Mouse (Mus musculus) embryo, embryonic 10.5 days (tissue): ENCODE results near the gene Bglap3.
"Not testable (repeated sequence)": the region's sequence is repeated elsewhere in the genome, so short reads cannot be mapped to it uniquely, and the experiment has no call there.

Source experiments
- DNase-seq: peaks from one replicate; pipeline ENCODE4 v3.0.0-alpha.2; 2015; ENCODE audit warnings: low spot score

Bglap3 gene

DNA sequence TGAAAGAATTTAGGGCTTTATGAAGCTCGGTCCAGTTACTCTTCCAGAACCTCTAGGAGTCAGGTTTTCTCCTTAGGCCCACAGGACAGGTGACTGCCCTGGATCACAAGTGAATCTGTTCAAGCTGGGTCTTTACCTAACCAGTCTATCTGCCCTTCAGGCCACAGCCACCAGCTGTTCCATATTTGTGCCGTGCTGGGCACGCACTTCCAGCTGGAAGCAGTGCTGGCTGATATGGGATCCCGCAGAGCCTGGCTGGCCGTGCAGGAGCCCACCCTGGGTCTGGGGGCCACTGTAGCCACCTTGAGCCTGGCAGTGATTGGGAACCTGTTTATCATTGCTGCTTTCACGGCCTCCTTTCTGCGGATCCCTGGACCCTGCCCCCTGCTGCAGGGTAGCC is 4.1 kb upstream of the Bglap3 start:
- DNase-seq: not testable (repeated sequence)

DNA sequence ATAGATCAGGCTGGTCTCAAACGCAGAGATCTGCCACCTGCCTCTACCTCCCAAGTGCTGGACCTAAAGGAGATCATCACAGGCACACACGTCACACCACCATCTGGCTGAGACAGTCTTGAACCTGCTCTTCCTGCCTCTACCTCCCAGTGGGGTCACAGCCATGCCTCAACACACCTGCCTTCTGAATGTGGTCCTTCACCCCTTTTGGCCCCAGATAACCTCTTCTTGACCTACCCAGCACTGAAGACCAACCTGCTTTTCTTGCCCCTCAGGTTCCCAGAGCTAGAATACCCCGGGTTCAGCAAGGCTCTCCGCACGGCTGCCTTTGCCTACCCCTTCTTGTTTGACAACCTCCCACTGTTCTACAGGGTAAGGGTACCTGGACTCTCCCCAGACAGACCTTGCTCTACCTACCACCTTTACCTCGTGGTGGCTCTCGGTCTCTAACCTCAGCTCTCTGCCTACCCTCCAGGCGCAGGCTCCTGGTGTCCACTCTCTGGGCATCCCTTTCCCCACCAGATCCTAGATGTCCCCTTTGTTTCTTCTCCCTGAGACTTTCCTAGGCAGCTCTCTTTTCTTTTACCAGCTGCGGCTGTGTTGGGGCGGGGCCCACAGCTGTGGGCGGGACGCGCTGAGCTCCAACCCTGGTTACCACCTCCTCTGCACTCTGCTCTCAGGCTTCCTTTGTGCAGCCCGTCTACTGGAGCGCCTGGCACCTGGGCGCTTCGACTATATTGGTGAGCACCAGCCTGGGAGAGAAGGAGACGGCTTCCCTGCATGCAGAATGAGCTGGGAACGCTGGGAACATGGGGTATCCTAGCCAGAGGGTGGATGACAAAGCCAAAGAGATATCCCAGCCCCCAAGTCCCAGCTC is 3.4 kb upstream of the Bglap3 start:
- DNase-seq: peak; percentile 65

DNA sequence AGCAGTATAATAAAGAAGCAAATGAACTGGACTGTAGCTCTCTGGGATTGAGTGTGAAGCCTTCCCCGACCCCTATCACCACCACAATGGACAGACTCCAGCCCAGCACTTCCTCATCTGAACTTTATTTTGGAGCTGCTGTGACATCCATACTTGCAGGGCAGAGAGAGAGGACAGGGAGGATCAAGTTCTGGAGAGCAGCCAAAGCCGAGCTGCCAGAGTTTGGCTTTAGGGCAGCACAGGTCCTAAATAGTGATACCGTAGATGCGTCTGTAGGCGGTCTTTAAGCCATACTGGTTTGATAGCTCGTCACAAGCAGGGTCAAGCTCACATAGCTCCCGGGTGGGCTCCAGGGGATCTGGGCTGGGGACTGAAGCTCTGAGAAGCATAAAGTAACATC is 4.0 kb downstream of the Bglap3 start:
- not testable (repeated sequence) for DNase-seq

DNA sequence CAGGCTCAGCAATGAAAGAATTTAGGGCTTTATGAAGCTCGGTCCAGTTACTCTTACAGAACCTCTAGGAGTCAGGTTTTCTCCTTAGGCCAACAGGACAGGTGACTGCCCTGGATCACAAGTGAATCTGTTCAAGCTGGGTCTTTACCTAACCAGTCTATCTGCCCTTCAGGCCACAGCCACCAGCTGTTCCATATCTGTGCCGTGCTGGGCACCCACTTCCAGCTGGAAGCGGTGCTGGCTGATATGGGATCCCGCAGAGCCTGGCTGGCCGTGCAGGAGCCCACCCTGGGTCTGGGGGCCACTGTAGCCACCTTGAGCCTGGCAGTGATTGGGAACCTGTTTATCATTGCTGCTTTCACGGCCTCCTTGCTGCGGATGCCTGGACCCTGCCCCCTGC is 5.0 kb downstream of the Bglap3 start:
- not testable (repeated sequence) for DNase-seq

DNA sequence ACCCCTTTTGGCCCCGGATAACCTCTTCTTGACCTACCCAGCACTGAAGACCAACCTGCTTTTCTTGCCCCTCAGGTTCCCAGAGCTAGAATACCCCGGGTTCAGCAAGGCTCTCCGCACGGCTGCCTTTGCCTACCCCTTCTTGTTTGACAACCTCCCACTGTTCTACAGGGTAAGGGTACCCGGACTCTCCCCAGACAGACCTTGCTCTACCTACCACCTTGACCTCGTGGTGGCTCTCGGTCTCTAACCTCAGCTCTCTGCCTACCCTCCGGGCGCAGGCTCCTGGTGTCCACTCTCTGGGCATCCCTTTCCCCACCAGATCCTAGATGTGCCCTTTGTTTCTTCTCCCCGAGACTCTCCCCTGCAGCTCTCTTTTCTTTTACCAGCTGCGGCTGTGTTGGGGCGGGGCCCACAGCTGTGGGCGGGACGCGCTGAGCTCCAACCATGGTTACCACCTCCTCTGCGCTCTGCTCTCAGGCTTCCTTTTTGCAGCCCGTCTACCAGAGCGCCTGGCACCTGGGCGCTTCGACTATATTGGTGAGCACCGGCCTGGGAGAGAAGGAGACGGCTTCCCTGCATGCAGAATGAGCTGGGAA is 5.6 kb downstream of the Bglap3 start:
- DNase-seq: peak; percentile 30

DNA sequence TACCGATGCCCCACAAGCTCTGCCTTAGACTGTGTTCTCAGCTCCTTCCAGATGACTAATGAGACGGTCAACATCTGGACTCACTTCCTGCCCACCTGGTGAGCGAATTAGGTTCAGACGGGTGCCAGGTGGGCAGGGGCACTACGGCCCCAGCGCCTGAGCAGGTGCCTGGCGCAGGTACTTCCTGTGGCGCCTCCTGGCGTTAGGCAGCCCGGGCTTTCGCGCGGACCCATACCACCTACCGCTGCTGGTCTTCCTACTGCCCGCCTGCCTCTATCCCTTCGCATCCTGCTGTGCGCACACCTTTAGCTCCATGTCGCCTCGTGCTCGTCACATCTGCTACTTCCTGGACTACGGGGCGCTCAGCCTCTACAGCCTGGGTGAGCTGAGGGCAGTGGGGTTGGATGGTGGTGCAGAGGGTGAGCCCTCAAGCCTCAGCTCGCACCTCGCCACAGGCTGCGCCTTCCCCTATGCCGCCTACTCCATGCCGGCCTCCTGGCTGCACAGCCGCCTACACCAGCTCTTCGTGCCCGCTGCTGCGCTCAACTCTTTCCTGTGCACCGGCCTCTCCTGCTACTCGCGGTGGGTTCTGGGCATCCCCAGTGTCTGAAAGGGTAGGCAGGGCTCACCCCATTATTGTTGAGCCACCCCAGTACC is 6.7 kb downstream of the Bglap3 start:
- DNase-seq: no peak

DNA sequence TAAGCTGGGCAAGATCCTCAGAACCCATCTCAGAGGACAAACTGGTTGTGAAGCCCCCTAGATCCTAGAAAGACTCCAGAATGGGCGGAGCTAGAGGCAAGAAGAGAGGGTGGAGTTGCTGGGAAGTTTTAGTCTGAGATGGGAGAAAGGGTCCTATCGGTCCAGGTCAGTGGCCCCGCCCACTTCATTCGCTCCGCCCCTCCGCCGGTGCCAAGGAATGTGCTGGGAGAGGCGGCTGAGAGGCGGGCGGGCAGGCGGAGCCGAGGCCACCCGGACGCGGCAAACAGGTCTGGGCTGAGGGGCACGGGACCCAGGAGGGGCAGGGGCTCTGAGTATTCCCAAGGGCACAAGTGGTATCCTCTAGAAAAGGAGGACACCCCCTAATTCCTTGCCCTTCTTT is 8.2 kb downstream of the Bglap3 start, which contains the start of gene Paqr6:
TSS of gene Paqr6 (plus strand) at position 248 of the 400 bp plus-strand sequence.
- DNase-seq: peak; percentile 65

DNA sequence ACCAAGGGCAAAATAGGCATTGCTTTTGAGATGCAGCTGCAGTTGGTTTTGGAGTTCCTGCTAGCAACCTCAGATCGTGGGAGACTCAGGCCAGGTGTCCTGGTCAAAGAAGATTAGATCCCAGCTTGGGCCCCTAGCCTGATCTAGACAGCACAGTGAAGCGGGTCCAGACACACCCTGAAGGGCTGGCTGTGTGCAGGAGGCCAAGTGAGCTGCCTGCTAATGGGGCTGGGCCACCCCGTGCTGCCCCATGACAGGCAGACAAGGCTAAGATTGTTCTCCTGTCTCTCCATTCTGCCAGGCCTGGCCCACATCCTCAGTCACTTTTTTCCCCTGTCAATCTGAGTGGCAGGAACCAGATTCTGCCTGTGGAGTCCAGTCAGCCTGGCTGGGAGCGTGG is 8.8 kb downstream of the Bglap3 start:
- DNase-seq: no peak

DNA sequence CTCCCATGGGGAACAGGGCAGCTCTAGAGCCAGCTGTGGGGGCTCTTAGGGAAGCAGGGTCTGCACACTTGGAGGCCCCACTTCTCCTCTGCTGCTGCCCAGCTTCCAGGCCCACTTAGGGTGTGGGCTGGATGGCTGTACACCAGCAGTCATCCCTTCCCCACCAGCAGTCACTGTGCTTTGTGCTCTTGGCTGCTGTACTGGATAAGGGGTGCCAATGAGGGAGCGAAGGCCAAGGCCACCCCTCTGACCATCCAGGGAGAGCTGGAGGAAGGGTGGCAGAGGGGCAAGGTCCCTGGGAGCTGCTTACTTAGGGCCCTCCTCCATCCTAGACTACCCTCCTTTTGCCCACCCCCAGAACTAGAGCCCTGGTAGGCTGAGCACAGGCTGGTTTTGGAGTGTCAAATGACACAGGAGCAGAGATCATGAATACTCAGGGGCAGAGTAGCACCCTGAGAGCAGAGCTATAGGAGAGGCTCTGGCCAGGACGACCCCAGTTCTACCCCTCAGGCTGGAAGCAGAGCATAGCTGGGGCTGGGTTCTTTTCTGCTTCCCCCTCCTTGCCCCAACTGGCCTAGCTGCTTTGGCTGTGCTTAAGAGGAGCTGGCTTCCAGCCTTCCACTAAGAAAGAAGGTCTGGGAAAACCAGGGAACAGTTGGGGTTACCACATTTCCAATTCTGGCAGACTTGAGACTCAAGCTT is 10.8 kb downstream of the Bglap3 start:
- DNase-seq: no peak

DNA sequence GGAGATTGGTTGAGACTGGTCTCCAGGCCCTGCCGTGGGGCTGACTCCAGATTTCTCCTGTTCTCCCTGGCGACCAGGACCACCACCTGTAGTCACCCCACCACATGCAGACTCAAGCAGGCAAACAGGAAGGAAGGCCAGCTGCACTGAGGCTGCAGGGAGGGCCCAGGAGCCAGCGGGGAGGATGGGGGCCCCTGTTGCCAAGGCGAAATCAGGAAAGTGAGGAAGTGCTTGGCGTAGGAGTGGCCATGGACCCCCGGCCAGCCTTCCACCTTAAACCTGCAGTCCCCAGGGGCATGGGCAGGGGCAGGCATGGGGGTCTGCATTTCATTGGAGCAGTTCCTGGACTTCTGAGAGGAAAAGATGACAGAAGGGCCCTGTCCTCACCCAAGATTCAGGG is 11.4 kb downstream of the Bglap3 start:
- no peak for DNase-seq

DNA sequence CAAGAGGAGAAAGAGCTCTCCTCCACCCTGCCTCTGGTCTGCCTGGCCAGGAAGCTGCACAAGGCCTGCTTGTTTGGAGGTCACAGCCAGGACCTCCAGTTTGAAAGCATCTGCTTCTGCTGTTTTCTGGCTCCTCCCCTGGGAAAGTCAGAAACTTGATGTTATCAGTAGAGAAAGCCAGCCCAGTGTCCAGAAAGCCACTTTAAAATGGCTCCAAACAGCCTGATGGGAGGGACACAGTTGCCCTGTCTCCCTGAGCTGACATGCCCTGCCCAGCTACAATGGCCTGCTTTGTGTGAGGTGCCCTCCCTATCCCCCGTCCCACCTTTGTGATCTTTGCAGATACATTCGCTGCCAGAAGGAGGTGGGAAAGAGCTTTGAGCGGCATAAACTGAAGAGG is 12.6 kb downstream of the Bglap3 start:
- DNase-seq: no peak

DNA sequence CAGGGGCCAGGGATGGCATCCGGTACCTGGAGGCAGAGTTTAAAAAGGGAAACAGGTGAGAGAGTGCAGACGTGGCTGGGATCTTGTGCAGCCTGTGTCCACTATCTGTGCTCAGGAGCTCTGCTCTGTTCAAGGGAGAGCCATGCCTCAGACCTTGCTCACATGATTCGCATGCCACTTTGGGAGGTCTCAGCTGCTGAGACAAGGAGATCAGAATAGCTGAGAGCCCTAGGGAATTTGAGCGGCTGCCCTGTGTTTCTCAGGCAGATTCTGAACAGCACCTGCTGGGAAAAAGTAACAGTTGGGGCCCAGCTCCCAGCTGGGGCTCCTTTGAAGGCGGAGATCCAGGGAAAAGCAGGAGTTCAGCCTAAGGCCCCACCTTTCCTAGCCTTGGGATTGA is 13.0 kb downstream of the Bglap3 start:
- DNase-seq: no peak

DNA sequence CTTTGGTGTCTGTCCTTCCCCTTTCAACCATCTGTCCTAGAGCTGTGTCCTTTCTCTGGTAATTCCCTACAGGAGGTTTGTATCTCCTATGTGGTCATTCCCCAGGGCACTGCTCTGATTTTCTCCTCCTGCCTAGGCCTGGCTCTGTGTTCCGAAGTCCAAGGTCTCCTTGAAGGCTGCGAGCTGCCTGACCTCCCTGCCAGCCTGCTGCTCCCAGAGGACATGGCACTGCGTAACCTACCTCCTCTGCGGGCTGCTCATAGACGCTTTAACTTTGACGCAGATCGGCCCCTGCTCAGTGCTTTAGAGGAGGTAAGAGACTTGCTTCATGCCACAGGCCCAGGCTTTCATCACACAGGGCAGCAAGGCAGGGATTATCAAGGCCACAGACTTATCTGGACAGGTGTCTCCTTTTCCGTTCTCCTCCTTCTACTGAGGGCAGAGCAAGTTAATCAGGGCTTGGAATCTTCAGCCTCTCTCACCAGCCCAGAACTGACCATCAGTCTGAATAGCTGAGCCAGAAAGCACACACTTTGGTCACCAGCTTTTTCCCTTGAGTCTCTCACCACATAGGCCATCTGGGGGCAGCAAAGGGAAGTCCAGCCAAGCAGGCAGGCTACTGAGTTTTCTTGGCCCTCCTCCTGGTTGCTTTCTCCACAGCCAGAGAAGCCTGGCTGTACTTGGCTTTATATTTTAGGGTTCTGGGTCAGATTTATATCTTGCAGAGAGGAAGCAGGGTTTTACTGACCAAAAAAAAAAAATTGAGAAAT is 18.0 kb downstream of the Bglap3 start:
- DNase-seq: no peak

DNA sequence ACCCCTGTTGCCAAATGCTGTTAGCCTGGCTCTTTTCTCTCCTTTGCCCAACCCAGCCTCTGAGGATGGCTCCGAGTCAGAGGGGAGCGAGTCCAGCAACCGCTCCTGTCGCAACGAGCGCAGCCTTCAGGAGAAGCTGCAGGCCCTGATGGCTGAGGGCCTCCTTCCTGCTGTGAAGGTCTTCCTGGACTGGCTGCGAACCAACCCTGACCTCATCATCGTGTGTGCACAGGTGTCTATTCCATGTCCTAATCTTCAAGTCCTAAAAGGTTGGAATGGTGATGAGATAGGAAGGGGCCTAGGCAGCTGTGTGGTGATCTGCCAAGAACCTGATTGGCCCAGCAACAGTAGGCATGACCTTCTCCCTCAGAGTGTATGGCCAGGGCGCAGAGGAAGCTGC is 19.6 kb downstream of the Bglap3 start:
- no peak for DNase-seq

DNA sequence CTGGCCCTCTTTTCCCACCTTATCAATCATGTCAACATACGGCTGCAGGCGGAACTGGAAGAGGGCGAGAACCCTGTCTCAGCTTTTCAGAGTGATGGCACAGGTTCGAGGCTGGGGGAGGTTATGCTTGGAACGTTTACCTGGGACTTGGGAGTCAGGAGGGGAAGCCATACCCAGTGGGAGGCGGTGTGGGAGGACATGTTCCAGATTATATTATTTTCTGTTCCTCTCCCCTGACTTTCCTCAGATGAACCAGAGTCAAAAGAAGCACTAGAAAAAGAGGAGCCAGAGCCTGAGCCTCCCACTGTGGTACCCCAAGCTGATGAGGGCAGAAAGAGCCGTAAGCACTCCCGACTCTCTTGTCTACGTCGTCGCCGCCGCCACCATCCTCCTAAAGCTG is 21.8 kb downstream of the Bglap3 start:
- DNase-seq: no peak

DNA sequence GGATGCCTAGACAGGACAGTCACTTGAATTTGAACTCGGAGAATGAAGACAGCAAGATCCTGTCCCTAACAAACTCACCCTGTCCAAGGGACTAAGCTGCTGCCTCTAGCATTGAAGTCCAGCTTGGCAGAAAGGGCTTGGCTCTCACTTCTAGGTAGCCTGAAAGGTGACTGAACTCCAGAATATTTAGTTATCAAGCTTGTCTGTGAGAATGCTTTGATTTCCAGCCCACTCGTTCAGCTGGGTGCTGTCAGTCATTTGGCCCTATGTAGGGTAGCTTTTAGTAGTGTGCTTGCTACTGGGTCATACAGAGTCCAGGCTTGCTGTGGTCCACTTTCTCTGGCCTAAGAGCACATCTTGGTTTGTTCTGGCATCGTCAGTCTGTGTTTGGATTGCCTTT is 33.5 kb downstream of the Bglap3 start:
- DNase-seq: no peak

DNA sequence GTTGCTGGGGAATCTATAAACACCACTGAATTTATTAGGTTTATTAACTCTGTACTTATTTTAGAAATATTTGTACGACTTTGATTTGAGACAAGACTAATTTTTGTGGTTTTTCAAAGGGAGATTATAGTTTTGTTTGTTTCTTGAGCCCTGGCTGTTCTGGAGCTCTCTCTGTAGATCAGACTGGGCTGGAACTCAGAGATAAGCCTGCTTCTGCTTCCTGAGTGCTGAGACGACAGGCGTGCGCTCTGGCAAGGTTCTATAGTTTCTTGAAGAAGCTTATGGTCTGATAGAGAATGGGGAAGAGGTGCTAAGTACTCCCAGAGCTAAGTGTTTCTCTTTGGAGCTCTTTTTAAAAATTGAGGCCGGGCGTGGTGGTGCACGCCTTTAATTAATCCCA is 34.2 kb downstream of the Bglap3 start:
- no peak for DNase-seq

DNA sequence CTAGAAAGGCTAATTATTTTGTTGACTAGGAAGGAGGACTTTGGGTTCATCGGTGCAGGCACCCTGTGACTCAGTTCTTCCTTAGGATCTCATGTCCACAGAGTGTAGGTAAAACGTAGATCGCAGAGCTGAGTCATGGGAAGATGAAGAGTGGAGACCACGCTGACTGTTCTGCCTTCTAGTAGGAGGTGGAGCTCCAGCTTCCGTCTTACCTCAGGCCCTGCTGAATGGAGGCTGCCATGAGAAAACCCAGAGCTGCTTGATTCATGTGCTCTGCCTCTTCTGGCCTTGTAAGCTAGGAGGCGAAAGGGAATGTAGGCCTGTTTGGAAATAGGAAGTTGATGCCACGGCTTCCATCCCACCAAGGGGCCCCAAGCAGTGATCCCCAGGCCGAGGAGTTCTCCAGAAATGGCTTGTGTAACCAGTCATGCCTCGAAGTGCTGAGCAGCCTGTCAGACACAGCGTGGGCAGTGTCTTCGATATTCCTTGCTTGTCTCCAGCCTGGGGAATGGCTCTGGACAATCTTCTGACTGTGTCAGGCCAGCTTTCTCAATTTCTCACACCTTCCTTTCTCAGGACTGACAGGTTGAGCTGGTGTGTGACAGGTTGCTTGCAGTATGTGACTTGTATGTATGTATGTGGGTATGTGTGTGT is 35.0 kb downstream of the Bglap3 start:
- no peak for DNase-seq

DNA sequence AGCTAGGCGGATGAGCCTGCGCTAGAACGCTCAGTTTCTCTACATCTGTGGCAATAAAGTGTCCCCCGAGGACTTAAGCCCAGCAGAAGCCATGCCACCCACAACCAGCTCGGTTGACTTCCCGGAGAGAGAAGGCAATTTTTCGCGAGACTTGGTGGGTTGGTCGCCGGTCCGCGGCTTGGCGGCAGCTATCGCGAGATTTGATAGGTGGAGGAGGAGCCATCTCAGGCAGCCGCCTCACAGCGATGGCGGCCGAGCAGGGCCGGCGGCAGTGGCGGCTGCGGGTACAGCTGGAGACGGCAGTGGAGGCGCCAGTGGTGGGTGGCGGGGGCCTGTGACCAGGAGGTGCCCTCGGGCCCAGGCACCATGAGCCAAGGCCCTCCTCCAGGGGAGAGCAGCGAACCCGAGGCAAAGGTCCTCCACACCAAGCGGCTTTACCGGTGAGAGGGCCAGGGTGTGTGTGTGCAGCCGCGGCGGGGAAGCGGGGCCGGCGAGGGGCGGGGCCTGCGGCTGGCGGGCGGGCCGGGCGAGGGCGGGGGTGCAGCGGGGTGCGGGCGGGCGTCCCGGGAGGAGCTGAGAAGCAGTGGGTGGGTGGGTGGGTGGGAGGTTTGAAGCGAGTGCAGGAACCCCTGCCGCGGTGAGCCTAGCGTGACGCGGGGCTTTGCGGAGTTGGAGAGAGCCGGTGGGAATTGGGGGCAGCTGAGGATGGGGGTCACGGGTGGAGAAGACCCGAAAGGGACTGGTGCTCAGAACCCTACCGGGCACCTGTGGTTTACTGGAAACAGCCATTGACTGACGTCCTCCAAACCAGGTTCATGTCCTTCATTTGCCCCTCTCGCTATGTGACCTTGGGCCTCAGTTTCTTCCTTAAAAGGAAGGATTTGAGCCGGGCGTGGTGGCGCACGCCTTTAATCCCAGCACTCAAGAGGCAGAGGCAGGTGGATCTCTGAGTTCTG is 36.2 kb downstream of the Bglap3 start, which contains the start of the genes Tmem79 and Smg5:
TSS of gene Tmem79 (minus strand) at position 91 of the 956 bp plus-strand sequence.
TSS of gene Smg5 (plus strand) at position 203 of the 956 bp plus-strand sequence.
- DNase-seq: peak; percentile 97
